Mouse (Mus musculus) spleen, adult 2 months (tissue): ENCODE data around the gene Sirt6.

Experiments
- CTCF ChIP-seq: fragments of 200-500 bp; IDR thresholded peaks from 2 replicates; pipeline ENCODE4 v1.5.1; 2011; ENCODE audit warnings: mild to moderate bottlenecking, inconsistent platforms; ENCODE audit not compliant: insufficient read depth, insufficient read length, insufficient replicate concordance; ENCODE audit errors: extremely low read depth
- POLR2A ChIP-seq: fragments of 200-500 bp; IDR thresholded peaks from 2 replicates; pipeline ENCODE4 v1.6.1; 2011; ENCODE audit warnings: low read depth, low read length, inconsistent platforms

DNA sequence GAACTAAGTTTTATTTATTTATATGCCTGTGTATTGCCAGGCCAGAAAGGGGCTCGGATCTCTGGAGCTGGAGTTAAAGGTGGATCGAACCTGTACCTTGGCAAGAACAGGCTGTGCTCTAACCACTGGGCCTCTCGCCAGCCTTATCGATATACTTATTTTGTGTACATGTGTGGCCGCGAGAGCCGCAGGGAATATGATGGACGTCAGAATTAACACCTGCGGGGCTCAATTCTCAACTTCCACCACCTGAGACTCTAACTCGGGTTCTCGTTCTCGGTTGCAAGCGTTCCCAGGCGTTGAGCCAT lies 22.0 kb downstream of the Sirt6 start:
- TF ChIP-seq CTCF (no peak), POLR2A (no peak)
